Mouse (Mus musculus) spleen, adult 18-20 months (tissue): ENCODE measurements around the gene Snd1.

Source experiments
- DNase-seq, 2 experiments: peaks; one replicate each; pipeline ENCODE4 v3.0.0; 2022; ENCODE audit warnings: mixed read lengths in 2 of 2

Snd1 gene

GRCm38 (mm10) chr6:28717203-28717844, 242.4 kb downstream of the Snd1 start:
- DNase-seq = no peak

DNA sequence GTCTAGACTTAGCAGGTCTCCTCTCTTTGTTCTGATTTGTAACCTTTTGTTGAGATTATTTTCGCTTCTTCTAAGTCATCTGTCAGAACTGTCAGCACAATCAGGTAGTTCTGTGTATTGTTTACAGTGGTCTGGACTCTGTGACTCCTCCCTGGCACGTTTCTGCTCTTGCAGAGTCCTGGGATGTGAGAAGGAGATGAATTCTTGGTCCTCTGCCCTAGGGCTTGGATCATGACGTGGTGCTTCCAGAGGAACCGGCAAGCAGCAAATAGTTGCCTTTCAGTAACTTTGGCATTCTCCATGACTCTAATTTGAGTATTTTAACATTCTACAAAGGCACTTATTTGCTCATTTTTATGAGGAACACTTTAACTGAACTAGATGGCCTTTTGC, 242.9 kb downstream of the Snd1 start:
- no peak for DNase-seq

- DNase-seq = no peak
Measured at GRCm38 (mm10) chr6:28720391-28721171, 245.6 kb downstream of the Snd1 start.

- DNase-seq = no peak
Measured at GRCm38 (mm10) chr6:28723059-28723458, 248.1 kb downstream of the Snd1 start.

- no peak for DNase-seq
Measured at GRCm38 (mm10) chr6:28724776-28725175, 249.8 kb downstream of the Snd1 start.

- DNase-seq = no peak
Measured at GRCm38 (mm10) chr6:28729236-28729635, 254.3 kb downstream of the Snd1 start.

- no peak for DNase-seq
Measured at GRCm38 (mm10) chr6:28729649-28730048, 254.7 kb downstream of the Snd1 start.

DNA sequence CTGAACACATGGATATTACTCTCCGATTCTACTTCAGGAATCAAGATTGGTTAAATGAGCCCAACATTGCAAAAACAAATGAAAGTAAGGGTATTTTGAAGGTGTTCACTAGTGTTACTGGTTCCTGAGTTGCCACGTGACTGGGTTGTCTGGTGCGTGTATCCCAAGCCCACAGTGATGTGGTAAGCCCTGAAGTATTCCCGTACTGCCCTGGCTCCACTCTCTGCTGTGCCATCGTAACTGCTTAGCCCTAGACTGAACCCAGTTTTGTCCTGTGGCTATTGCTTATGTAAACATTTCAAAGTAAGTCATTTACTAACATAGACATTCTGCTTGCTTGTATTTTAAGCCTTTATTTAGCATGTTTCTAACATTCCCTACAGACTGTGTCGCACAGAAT, 256.3 kb downstream of the Snd1 start:
- no peak for DNase-seq

DNA sequence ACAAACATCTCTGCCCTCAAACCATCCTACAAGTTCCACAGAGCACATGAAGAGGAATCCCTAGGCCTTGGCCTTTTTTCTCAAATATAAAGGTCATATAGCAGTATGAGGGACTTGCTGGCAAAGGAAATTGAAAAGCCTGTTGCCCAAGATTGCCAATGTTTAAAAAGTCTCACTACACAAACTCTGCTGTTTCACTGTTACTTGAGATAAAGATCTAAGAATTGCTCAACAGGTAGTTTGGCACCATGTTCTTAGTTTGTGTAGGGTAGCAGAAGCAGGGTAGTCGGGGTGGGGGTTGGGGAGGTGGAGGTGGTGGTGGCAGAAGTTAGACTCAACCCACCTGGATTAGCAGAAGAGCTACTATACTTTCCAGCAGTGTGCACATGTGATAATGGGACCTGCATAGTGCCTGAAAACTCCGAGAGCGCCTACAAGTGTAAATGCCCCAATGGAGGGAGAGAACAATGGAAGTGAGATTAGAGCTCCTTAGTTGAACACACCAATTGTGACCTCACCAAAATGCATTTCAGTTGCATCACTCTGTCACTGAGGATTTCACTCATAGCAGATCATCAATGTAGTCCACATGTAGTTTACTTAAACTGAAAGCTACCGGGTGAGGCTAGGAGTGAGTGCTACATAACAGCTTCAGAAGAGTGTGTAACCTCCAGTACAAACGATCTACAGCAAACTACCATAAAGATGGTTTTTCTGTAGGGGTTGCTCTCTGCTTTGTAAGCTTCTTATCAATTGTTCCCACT, 259.1 kb downstream of the Snd1 start:
- no peak for DNase-seq

GRCm38 (mm10) chr6:28735116-28735515, 260.2 kb downstream of the Snd1 start:
- no peak for DNase-seq

GRCm38 (mm10) chr6:28736665-28737064, 261.7 kb downstream of the Snd1 start:
- DNase-seq = no peak

GRCm38 (mm10) chr6:28737601-28738000, 262.7 kb downstream of the Snd1 start:
- DNase-seq = no peak

DNA sequence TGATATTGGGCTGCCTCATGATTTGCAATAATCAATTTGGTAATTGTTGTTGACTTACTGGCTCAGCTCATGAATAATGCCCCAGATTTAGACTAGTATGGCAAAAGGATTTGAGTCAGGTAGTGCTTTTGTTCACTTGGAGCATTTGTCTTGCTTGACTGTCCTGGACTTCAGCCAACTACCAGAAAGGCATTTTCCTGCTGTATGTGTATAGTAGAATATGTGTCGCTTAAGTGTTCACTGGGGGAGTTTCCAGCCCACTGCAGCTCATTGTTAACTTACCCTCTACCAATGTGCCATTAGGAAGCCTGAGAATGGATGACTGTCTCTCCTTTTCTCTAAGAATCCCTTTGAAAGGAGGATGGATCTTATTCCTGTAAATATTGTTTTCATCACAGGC, 268.6 kb downstream of the Snd1 start:
- DNase-seq = no peak

GRCm38 (mm10) chr6:28745864-28746263, 270.9 kb downstream of the Snd1 start:
- no peak for DNase-seq

DNA sequence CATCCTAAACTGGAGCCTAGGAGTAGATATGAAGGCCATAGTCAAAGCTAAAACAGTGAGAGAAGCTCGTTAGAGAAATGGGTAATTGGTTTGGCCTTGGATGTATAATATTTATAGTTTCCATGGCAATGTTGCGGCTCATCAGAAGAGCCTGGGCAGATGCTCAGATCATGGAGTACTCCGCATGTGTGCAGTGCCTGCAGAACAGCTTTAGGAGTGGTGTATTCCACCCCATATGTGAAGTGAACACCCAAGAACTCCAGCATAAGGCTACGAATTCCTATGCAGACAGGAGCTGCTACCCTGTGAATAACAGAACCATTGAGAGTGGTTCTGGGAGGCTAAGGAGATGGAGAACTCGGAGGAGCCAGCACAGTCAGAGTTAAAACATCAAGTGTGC, 272.1 kb downstream of the Snd1 start:
- no peak for DNase-seq

DNA sequence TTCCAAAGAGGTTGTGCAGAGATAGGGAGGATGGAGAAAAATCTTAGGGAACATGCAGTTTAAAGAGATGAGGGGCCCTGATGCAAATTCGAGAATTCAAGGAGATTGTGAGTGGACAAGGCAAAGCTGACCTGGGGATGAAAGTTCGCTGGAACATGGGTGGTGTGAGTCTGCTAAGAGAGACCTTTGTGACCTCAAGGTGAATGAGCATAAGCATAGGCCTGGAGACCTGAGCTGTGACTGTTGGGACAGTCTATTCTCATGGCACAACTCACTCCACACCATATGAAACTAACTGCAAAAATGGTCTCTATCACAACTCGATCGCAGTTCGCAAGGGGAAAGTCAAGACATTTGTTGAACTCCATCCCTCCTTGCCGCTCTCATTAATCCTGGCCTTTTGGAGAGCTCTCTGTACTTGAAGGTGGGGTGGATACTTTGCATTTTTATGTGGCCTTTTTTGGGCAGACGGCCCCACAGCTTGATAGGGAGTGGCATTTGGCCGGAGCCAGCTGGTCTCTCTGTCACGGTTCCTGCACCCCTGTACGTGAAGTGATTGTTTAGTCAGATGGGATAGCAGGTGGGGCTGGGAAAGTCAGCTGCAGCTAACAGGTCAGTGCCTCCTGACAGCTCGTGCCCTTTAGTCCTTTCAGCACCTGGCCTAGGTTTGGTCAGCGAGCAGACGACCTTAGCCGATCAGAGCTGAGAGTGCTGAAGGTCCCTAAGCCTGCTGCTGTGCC, 273.2 kb downstream of the Snd1 start:
- DNase-seq = no peak

- DNase-seq = no peak
Measured at GRCm38 (mm10) chr6:28749224-28749623, 274.3 kb downstream of the Snd1 start.

DNA sequence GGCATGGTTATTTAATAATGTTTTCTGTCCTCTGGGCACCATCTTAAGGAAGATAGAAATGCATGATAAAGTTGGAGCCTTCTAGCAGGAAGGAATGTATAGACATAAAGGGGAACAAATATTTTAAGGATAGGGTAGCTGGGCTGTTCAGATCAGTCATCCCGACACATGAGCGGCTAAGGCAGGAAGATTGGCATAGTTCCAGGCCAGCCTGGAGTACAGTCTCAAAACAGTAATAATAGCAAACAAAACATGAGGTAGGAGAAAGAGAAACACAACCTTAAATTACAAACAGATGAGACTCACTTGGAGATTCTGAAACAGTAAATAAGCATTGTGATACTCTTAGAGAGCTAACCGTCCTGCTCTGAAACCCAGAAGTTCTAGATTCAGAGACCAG, 276.2 kb downstream of the Snd1 start:
- DNase-seq = no peak

DNA sequence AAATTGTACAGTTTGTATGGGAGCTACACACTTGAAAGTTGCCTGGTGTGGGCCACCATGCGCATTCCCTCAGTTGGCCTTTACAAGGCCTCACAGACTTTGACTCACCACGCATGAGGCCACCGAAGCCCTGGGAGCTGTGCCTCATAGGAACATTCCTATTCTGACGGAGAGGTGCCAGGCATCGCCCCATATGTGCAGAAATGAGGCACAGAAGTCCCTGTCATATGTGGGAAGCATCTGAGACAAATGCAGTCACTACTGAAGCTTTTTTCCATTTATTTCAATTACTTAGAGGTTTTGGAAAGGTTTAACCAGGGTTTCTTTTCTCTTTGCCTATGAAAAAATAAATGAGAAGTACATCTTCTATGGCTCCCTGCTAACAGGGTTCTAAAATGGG, 278.3 kb downstream of the Snd1 start:
- no peak for DNase-seq

DNA sequence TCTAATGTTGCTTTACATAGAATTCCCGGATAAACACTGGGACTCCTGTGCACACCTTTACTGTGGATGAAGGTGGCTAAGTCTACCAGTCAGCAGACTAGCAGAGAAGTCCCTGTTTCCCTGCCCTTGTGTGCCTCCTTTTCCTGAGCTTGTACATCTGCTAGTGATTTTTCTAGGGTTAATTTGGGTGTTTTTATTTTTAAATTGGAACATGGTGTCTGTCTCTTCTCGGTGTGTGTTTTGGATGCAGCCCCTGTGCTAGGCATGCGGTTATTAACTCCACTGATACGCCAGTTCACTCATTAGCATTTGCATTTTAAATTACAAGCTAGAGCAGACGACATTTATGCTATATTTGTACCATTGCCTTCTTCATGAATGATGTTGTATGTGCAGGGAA, 278.7 kb downstream of the Snd1 start:
- no peak for DNase-seq

DNA sequence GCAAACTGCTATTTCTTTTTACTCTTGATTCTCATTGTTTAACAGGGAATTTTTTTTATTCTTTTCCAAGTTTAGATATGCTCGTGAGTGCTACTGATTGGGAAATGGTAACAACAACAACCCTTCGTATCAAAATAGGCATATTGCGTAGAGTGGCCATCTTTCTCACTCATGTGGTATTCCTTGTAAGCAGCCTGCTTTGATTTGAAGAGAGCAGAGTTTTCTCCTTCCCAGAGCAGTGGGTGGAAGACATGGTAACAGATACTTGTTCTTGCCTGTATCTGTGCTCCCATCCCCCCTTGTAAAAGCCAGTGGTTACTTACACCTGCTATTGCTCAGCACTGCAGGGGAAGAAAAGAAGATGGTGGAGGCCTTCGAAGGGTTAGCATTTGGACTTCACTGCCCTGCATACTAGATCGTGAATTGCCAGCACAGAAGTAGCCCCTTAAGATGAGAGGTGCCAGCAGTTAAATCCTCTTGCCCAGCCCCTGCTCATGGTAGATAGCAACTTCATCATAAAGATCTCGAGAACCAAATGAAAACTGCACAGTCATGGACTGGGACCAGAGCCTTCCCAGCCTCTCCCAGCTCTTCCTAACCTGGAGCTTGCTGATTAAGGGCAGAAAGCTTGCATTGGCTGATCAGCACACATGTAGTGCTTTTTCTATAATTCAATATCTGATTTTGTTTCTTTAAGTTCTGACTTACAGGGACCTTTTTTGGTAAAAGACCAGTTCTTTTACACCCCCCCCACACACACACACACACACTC, 279.4 kb downstream of the Snd1 start:
- no peak for DNase-seq

DNA sequence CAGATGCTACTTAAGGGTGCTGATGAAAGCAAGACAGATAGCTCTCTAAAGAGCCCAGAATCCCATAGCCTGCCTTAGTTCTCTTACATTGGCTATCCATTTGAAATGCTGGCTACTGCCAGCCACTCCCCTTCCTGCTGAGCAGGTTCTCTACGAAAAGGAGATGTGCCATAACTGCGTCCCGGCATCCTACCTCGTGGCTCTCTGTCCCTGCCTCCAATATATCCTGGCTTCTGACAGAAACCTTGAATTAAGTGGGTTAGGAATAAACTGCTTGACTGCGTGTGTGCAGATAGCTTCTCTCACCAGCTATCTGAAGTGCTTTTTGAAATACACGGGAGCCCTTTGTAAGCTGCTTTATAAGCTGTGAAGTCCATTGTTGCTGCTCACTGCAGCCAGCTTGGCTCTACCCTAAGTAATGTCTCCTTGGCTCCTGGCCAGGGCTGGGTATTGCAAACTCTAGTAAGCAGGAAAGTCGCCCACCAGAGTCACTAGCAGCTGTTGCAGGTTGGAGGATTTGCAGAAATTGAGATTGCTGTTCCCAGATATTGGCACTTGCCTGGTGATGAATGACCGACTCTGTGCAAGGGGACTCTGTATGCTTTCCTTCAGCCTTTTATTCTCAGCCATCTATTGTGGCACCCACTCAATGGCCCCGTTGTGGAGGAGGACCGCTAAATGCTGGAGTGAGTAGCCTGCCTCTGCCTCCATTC, 281.5 kb downstream of the Snd1 start:
- no peak for DNase-seq
